Mouse (Mus musculus) frontal cortex, postnatal 14 days (tissue): Measurements from ENCODE around the gene 4930503B20Rik.

ENCODE experiments used
- DNase-seq, 2 experiments: peaks; one replicate each; pipeline ENCODE4 v3.0.0; 2022; ENCODE audit warnings: low spot score in 2 of 2

4930503B20Rik gene

GRCm38 (mm10) chr3:146599198-146599900, 51.8 kb downstream of the 4930503B20Rik start:
- no peak for DNase-seq

GRCm38 (mm10) chr3:146598411-146598810, 52.7 kb downstream of the 4930503B20Rik start:
- no peak for DNase-seq

GRCm38 (mm10) chr3:146596864-146597263, 54.3 kb downstream of the 4930503B20Rik start:
- DNase-seq, result no peak

GRCm38 (mm10) chr3:146596387-146596786, 54.7 kb downstream of the 4930503B20Rik start:
- DNase-seq, result no peak

GRCm38 (mm10) chr3:146595440-146595839, 55.7 kb downstream of the 4930503B20Rik start:
- no peak for DNase-seq
